ENCODE assay signal across 8 mouse cellular contexts in genomic region chr10:127228897-127229296, GRCm38 (mm10). TPM values are rescaled to one million over a fixed set of nuclear protein-coding genes. Genes with fewer than 3 reads are reported as not detected.
DNase-seq lines count a peak whose midpoint lies in the region; ATAC-seq and TF ChIP-seq lines count a peak whose summit lies in the region.

No protein-coding gene starts in this region.

- peaks cover 28% of the 10 kb centered on the region for H3K27me3 ChIP-seq in C2C12 (ENCODE audit: control insufficient read depth, insufficient read depth, insufficient read length)
- H3K27me3 ChIP-seq in forebrain, embryonic 16.5 days (replicated peaks; ENCODE audit: control insufficient read depth, insufficient read depth, low read length): no peaks in the 10 kb centered on the region

- WGBS in forebrain, embryonic 16.5 days: 25% methylated on average over 4 of the region's 4 CpGs

- no peak overlapping the region for H3K4me2 ChIP-seq in forebrain, embryonic 16.5 days (ENCODE audit: low read length)

- no peaks in the 10 kb centered on the region for H3K9me3 ChIP-seq in forebrain, embryonic 16.5 days (ENCODE audit: control insufficient read depth, low read length)

- peak; percentile 38 for TF ChIP-seq CTCF in C2C12 (IDR thresholded peaks at IDR 0.05; ENCODE audit: control insufficient read depth, insufficient read depth, insufficient read length)

- no peak overlapping the region for H3K4me3 ChIP-seq in C2C12 (ENCODE audit: insufficient read depth, poor library complexity, severe bottlenecking)
- no peak overlapping the region for H3K4me3 ChIP-seq in forebrain, embryonic 16.5 days (replicated peaks; ENCODE audit: low read length)

- H3K9ac ChIP-seq in forebrain, embryonic 16.5 days (replicated peaks; ENCODE audit: low read depth, low read length): no peak overlapping the region

- no peaks in the 10 kb centered on the region for H3K79me2 ChIP-seq in C2C12 (ENCODE audit: control insufficient read depth, insufficient read depth)

- no peak overlapping the region for H3ac ChIP-seq in C2C12 (ENCODE audit: control insufficient read depth, insufficient read length, low read depth)

- H3K27ac ChIP-seq in forebrain, embryonic 16.5 days (ENCODE audit: low read length): no peak overlapping the region

- H3K36me3 ChIP-seq in C2C12 (ENCODE audit: control insufficient read depth, insufficient read depth): no peaks in the 10 kb centered on the region
- H3K36me3 ChIP-seq in forebrain, embryonic 16.5 days (ENCODE audit: control insufficient read depth, insufficient read depth): peaks cover 15% of the 10 kb centered on the region; the same call in 1 of the 2 replicates

- no peak for DNase-seq in frontal cortex, postnatal 10 days (ENCODE audit: low spot score in 2 of 2)
- DNase-seq in c-Kit-positive CD71-positive TER-119-positive erythroid progenitor cells, embryonic 14.5 days (ENCODE audit: low spot score): peak; percentile 79
- DNase-seq in kidney, adult 9 months: peak; percentile 82
- DNase-seq in lung, postnatal 36 days: peak; percentile 84
- peak; percentile 42 to 73 for DNase-seq in spleen, postnatal 36 days (ENCODE audit: low spot score in 2 of 2)

- H3K79me3 ChIP-seq in C2C12 (ENCODE audit: low read depth): no peaks in the 10 kb centered on the region

- no peaks in the 10 kb centered on the region for H3K4me1 ChIP-seq in forebrain, embryonic 16.5 days (replicated peaks; ENCODE audit: control insufficient read depth, insufficient read depth, low read length)

- 0 out of 2 replicates have a peak, but pooled peaks have one; percentile 21 for ATAC-seq in frontal cortex, adult (ENCODE audit: low TSS enrichment)
- peak; percentile 32; the same call in 1 of the 2 replicates for ATAC-seq in forebrain, embryonic 16.5 days

TF ChIP-seq in C2C12, 6 proteins besides CTCF, POLR2A, EP300 and RAD21:
- TF ChIP-seq USF1 (IDR thresholded peaks at IDR 0.05; ENCODE audit: low read depth): no peak
- TF ChIP-seq MYOG (IDR thresholded peaks at IDR 0.05; ENCODE audit: control insufficient read depth, extremely low read depth, insufficient read length): no peak
- TF ChIP-seq MYOD1 (IDR thresholded peaks at IDR 0.05; ENCODE audit: control insufficient read depth, insufficient read length, low read depth): no peak

RNA-seq across cellular contexts. Expression of gene Pip4k2c, which starts 17.5 kb away (rescaled TPM):
- polyA plus RNA-seq in C2C12 (2012; fragmentation: generic; extraction: Trizol): 25.8 TPM
- 26.7 and 28.4 TPM in 2 replicates for polyA plus RNA-seq in forebrain, embryonic 16.5 days (2015; fragmentation: Nextera tagmentation; extraction: Ambion mirVana)

RNA-seq across cellular contexts. Expression of gene Dtx3, which starts 33.4 kb away (rescaled TPM):
- 24.4 TPM for polyA plus RNA-seq in C2C12 (2012; fragmentation: generic; extraction: Trizol)
- polyA plus RNA-seq in forebrain, embryonic 16.5 days (2015; fragmentation: Nextera tagmentation; extraction: Ambion mirVana): 179 and 224 TPM in 2 replicates

RNA-seq across cellular contexts. Expression of gene Kif5a, which starts 34.3 kb away (rescaled TPM):
- 0.29 TPM for polyA plus RNA-seq in C2C12 (2012; fragmentation: generic; extraction: Trizol)
- polyA plus RNA-seq in forebrain, embryonic 16.5 days (2015; fragmentation: Nextera tagmentation; extraction: Ambion mirVana): 98.9 and 106 TPM in 2 replicates

RNA-seq across cellular contexts. Expression of gene Dctn2, which starts 37.3 kb away (rescaled TPM):
- 170 TPM for polyA plus RNA-seq in C2C12 (2012; fragmentation: generic; extraction: Trizol)
- 319 and 342 TPM in 2 replicates for polyA plus RNA-seq in forebrain, embryonic 16.5 days (2015; fragmentation: Nextera tagmentation; extraction: Ambion mirVana)

RNA-seq across cellular contexts. Expression of gene Arhgef25, which starts 39.0 kb away (rescaled TPM):
- polyA plus RNA-seq in C2C12 (2012; fragmentation: generic; extraction: Trizol): 31.8 TPM
- polyA plus RNA-seq in forebrain, embryonic 16.5 days (2015; fragmentation: Nextera tagmentation; extraction: Ambion mirVana): 32.3 and 33.0 TPM in 2 replicates

Comparison
In these comparisons a context has a peak if more than half of its experiments do, and no peak if none do; other contexts are left out.
1. DNase-seq: peak in c-Kit-positive CD71-positive TER-119-positive erythroid progenitor cells, embryonic 14.5 days (single experiment), kidney, adult 9 months (single experiment), lung, postnatal 36 days (single experiment) and spleen, postnatal 36 days (2 of 2); none in frontal cortex, postnatal 10 days (0 of 2).
2. RNA of gene Kif5a, which starts 34.3 kb away (polyA plus RNA-seq): 98.9 to 106 TPM in forebrain, embryonic 16.5 days; 0.29 TPM in C2C12 (single experiment); every median in the first group is over 10 times any median in the second.